Mouse (Mus musculus) liver, adult 2 months (tissue): ENCODE data around the gene Sf1. TPM values are rescaled to one million over a fixed set of nuclear protein-coding genes. Genes with fewer than 3 reads are reported as not detected.
A peak's percentile ranks its signal among the peaks of the same experiment; 100 is the strongest.

ENCODE experiments used
- DNase-seq: peaks from one replicate; pipeline ENCODE4 v3.0.0-alpha.2; 2011; ENCODE audit warnings: low read depth, low spot score; ENCODE audit errors: extremely low read depth
- H3K27ac ChIP-seq: fragments of 200-500 bp; replicated peaks from 2 replicates; pipeline ENCODE4 v1.5.1; 2012; ENCODE audit warnings: low read depth, mild to moderate bottlenecking, control low read depth, inconsistent platforms, low read length; ENCODE audit not compliant: insufficient read depth
- H3K27me3 ChIP-seq: fragments of 200-500 bp; 2 replicates; pipeline ENCODE4 v1.6.1; 2012; ENCODE audit warnings: mild to moderate bottlenecking, moderate library complexity, low read length, inconsistent platforms; ENCODE audit not compliant: control insufficient read depth, insufficient read depth
- H3K36me3 ChIP-seq: fragments of 200-500 bp; 2 replicates; pipeline ENCODE4 v1.6.1; 2012; ENCODE audit warnings: low read length, inconsistent platforms; ENCODE audit not compliant: control insufficient read depth, insufficient read depth
- H3K4me1 ChIP-seq: fragments of 200-500 bp; 2 replicates; pipeline ENCODE4 v1.6.1; 2011; ENCODE audit warnings: low read length; ENCODE audit not compliant: control insufficient read depth, insufficient read depth
- H3K4me3 ChIP-seq: fragments of 200-500 bp; 2 replicates; pipeline ENCODE4 v1.5.1; 2011; ENCODE audit warnings: low read depth, mild to moderate bottlenecking, control low read depth, low read length, moderate library complexity; ENCODE audit not compliant: insufficient read depth
- H3K79me2 ChIP-seq: fragments of 200-500 bp; 2 replicates; pipeline ENCODE4 v1.6.1; 2012; ENCODE audit warnings: inconsistent platforms, mild to moderate bottlenecking, low read length, moderate library complexity; ENCODE audit not compliant: control insufficient read depth, insufficient read depth
- H3K9ac ChIP-seq: fragments of 200-500 bp; 2 replicates; pipeline ENCODE4 v1.6.1; 2012; ENCODE audit warnings: low read depth, mild to moderate bottlenecking, control low read depth, inconsistent platforms, low read length
- CTCF ChIP-seq: fragments of 200-500 bp; IDR thresholded peaks from 2 replicates; pipeline ENCODE4 v1.5.1; 2011; ENCODE audit warnings: low read depth, low read length, control low read depth
- POLR2A ChIP-seq: fragments of 200-500 bp; IDR thresholded peaks from 2 replicates; pipeline ENCODE4 v1.6.1; 2011; ENCODE audit warnings: low read length, control low read depth; ENCODE audit not compliant: insufficient read depth; ENCODE audit errors: extremely low read depth
- WGBS: fragments of 180-500 bp; shearing (Covaris S2); methylation state at CpG from one replicate; pipeline ENCODE4 v1.1.7; 2018; 5-methylcytosine and 5-hydroxymethylcytosine counted together
- polyA plus RNA-seq: library from polyadenylated mRNA; depleted of rRNA; stranded (reverse); fragments of >200 nt; gene quantifications from 2 replicates; pipeline ENCODE4 v1.2.3, GENCODE M21; 2012
- total RNA-seq: library from RNA; depleted of rRNA; stranded (reverse); fragments of >200 nt; gene quantifications from 2 replicates; pipeline ENCODE4 v1.2.3, GENCODE M21; 2014

Sf1 gene
- total and polyA plus RNA-seq, 2 experiments, result 28.5 to 62.8 TPM

DNA sequence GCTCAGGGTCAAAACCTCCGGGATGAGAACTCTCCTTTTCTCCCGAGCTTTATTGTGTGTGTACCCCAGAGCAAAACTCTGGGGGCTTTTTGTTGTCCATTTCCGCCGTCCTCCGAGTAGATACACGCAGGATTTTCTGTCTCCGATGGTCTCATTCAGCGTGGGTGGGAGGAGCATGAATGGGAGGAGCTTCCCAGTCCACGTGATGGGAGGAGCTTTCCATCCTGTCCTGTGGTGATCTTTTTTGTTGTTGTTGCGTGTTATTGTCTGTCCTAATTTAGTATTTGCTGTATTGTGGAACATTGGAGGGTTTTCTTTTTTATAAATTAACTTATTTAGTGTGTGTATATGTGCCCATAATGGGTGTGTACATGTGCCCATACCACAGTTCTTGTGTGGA is 41.9 kb downstream of the Sf1 start:
- H3K4me1 ChIP-seq, result peaks cover 6% of the 10 kb centered on the region; the same call in 1 of the 2 replicates
- H3K36me3 ChIP-seq, result no peaks in the 10 kb centered on the region
- no peaks in the 10 kb centered on the region for H3K27me3 ChIP-seq
- no peak for DNase-seq
- TF ChIP-seq POLR2A, result no peak
- no peak overlapping the region for H3K4me3 ChIP-seq
- H3K79me2 ChIP-seq, result no peaks in the 10 kb centered on the region
- no peak overlapping the region for H3K27ac ChIP-seq
- WGBS, result 78% methylated on average over 10 of the region's 10 CpGs
- no peak overlapping the region for H3K9ac ChIP-seq

DNA sequence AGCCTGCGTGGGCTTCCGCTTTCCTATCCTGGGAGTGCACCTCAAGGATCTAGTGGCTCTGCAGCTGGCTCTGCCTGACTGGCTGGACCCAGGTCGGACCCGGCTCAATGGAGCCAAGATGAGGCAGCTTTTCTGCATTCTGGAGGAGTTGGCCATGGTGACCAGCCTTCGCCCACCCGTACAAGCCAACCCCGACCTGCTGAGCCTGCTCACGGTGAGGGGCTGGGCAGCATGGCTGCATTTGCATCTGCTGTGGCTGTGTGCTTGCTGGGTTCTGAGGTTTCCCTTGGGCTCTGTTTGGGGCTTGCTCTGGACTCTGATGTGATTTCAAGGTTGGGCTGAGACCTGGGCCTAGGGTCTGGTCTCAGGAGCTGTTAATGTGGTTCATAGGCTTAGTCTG is 43.6 kb downstream of the Sf1 start:
- DNase-seq, result no peak
- WGBS, result 96% methylated on average over 8 of the region's 8 CpGs

DNA sequence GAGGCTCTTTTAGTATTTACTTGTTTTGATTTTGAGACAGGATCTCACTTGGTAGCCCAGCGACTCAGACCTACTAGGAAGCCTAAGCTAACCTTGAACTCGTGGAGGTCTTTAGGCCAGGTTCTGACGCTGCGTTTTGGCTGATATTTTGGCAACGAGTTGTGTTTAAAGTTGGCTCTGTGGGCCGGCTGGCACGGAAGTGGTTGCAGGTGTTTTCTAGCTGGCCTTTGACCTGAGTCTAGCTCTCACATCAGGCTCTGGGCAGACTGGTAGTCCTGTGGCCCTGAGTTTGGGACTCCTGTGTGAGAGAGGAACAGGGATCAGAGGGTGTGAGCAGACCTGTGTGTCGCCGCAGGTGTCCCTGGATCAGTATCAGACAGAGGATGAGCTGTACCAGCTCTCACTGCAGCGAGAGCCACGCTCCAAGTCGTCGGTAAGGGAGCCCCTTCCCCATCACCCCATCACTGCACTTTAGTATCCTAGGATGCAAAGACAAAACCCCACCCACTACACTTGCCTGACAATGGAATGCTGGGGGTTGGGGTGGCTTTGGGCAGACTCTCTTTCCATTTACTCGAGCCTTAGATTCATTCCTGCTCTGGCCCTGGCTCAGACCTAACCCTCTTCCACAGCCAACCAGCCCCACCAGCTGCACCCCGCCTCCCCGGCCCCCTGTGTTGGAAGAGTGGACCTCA is 44.5 kb downstream of the Sf1 start:
- 50% methylated on average over 16 of the region's 16 CpGs for WGBS
- Histone ChIP-seq H3K9ac (no peak overlapping the region), H3K4me3 (no peak overlapping the region), H3K4me1 (peaks cover 6% of the 10 kb centered on the region; the same call in 1 of the 2 replicates), H3K27me3 (no peaks in the 10 kb centered on the region), H3K36me3 (no peaks in the 10 kb centered on the region), H3K27ac (no peak overlapping the region), H3K79me2 (no peaks in the 10 kb centered on the region)
- DNase-seq, result peak; percentile 77
- no peak for TF ChIP-seq POLR2A
- TF ChIP-seq CTCF, result no peak

More for the DNA sequence above, 43.6 kb downstream of the Sf1 start:
- no peak overlapping the region for H3K9ac ChIP-seq
- H3K36me3 ChIP-seq, result no peaks in the 10 kb centered on the region
- no peaks in the 10 kb centered on the region for H3K79me2 ChIP-seq
- TF ChIP-seq CTCF (no peak), POLR2A (no peak)
- H3K4me1 ChIP-seq, result peaks cover 6% of the 10 kb centered on the region; the same call in 1 of the 2 replicates
- no peak overlapping the region for H3K27ac ChIP-seq
- H3K4me3 ChIP-seq, result no peak overlapping the region
- no peaks in the 10 kb centered on the region for H3K27me3 ChIP-seq

DNA sequence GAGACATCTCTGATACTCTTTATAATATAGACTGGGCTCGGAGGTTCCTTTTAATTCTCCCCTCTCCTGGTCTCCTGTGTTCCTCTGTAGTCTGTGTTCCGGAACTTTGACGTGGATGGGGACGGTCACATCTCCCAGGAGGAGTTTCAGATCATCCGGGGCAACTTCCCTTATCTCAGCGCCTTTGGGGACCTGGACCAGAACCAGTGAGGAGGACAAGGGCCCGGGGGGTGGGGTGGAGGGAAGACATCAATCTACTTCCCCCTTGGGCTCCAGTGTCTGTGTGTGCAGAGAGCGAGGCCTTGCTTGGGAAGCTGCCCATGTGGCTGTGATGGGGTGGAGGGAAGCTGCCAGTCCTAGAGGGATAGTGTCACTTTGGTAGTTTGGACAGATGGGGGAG is 45.3 kb downstream of the Sf1 start:
- no peak for TF ChIP-seq CTCF
- TF ChIP-seq POLR2A, result no peak
- Histone ChIP-seq H3K27ac (no peak overlapping the region), H3K79me2 (no peaks in the 10 kb centered on the region), H3K36me3 (no peaks in the 10 kb centered on the region), H3K4me3 (no peak overlapping the region), H3K4me1 (peaks cover 6% of the 10 kb centered on the region; the same call in 1 of the 2 replicates), H3K27me3 (no peaks in the 10 kb centered on the region), H3K9ac (no peak overlapping the region)
- peak; percentile 37 for DNase-seq
- 68% methylated on average over 8 of the region's 8 CpGs for WGBS

DNA sequence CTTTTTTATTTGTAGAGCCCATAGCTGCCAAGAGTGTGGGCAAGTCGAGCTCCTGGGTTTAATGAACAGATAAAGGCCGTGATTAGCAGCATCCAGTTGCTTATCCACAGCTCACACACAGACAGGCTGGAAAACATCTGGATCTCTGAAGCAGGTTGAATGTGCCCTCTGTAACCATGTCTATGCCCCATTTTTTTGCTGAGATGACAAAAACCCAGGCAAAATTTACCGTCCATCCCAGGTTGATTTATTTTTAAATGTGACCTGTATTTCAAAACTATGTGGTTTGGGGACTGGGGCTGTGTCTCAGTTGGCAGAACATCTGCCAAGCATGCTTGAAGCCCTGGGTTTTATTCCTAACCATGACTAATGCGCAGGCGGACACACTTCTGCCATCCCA is 45.7 kb downstream of the Sf1 start:
- Histone ChIP-seq H3K27me3 (no peaks in the 10 kb centered on the region), H3K27ac (no peak overlapping the region), H3K9ac (no peak overlapping the region), H3K36me3 (no peaks in the 10 kb centered on the region), H3K4me3 (no peak overlapping the region), H3K4me1 (peaks cover 6% of the 10 kb centered on the region; the same call in 1 of the 2 replicates), H3K79me2 (no peaks in the 10 kb centered on the region)
- WGBS, result 59% methylated on average over 5 of the region's 5 CpGs
- no peak for DNase-seq
- TF ChIP-seq POLR2A (no peak), CTCF (no peak)

DNA sequence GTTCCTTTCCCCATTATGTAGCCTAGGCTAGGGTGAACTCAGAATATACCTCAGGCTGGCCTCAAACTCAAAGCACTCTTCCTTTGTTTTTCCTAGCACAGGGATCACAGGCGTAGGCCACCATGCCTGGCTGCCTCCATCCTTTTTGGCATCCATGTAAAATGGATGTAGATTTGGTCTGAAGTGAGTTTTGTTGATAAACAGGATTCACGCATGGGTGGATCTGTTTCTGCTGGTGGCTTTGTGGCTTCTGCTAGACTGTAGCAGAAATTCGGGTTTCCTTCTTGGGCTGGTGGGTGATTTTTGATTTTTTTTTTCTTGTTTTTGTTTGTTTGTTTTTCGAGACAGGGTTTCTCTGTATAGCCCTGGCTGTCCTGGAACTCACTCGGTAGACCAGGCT is 46.4 kb downstream of the Sf1 start:
- no peak for DNase-seq
- peaks cover 6% of the 10 kb centered on the region; the same call in 1 of the 2 replicates for H3K4me1 ChIP-seq
- 91% methylated on average over 5 of the region's 5 CpGs for WGBS
- no peaks in the 10 kb centered on the region for H3K27me3 ChIP-seq
- no peak overlapping the region for H3K9ac ChIP-seq
- no peaks in the 10 kb centered on the region for H3K36me3 ChIP-seq
- H3K27ac ChIP-seq, result no peak overlapping the region
- no peak overlapping the region for H3K4me3 ChIP-seq
- H3K79me2 ChIP-seq, result no peaks in the 10 kb centered on the region
- TF ChIP-seq POLR2A (no peak), CTCF (no peak)
